Comparison of ENCODE assay signal across 8 mouse cellular contexts in the genomic region with DNA sequence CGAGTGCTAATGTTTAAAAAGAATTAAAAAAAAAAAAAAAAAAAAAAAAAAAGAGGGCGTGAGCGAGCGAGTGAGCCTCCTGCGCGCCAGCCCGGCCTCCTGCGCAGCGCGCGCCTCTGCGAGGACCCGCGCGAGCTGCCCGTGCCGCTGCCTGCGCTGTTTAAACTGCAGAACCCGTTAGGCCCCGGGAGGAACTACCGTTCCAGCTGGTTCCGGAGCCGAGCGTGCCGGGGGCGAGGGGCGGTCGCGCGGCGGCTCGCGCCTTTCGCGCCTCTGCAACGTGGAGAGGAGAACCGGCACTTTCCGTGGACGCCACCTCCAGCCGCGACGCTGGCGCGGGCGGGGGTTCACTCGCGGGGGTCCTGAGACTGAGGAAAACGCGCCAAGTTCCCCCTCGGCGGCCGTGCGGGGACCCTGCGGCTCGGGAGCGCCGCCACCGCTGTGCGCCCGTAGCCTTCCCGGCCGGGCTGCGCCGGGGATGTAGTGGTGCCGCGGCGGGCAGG. TPM values are rescaled to one million over a fixed set of nuclear protein-coding genes. Genes with fewer than 3 reads are reported as not detected.
DNase-seq lines count a peak whose midpoint lies in the region; ATAC-seq and TF ChIP-seq lines count a peak whose summit lies in the region.

A gene (plus strand): TSS at position 243 of the 503 bp plus-strand sequence.

- ATAC-seq in kidney, embryonic 15.5 days (replicated peaks; ENCODE audit: low FRiP score) = peak; percentile 57
- ATAC-seq in erythroid progenitor cell, adult 5-6 weeks (replicated peaks; ENCODE audit: low FRiP score, poor library complexity, severe bottlenecking) = peak; percentile 56
- peak; percentile 70 for ATAC-seq in midbrain, embryonic 12.5 days (ENCODE audit: low FRiP score, low read depth)
- peak; percentile 24 for ATAC-seq in stomach, postnatal 0 days (ENCODE audit: low FRiP score, low TSS enrichment)

- H3K4me3 ChIP-seq in kidney, embryonic 15.5 days (replicated peaks) = peak within 1 kb of the TSS; percentile 92
- H3K4me3 ChIP-seq in midbrain, embryonic 12.5 days = peak within 1 kb of the TSS; percentile 90
- H3K4me3 ChIP-seq in stomach, postnatal 0 days (ENCODE audit: low read depth, low read length) = peak within 1 kb of the TSS; percentile 89

- no peak for TF ChIP-seq CTCF in stomach, postnatal 0 days (IDR thresholded peaks at IDR 0.05; ENCODE audit: low read depth)

- no peak for DNase-seq in kidney, postnatal 25 days
- DNase-seq in adrenal gland, postnatal 25 days = peak; percentile 78
- DNase-seq in heart, postnatal 10 days = peak in 1 of 2 experiments; percentile 91
- peak in 1 of 2 experiments; percentile 74 for DNase-seq in left cerebral cortex, adult 18-20 months (ENCODE audit: low spot score in 2 of 2)
- DNase-seq in stomach, postnatal 0 days (ENCODE audit: low spot score) = no peak

- under 1% methylated on average over 67 of the region's 67 CpGs for WGBS in kidney, embryonic 15.5 days
- WGBS in midbrain, embryonic 12.5 days = under 1% methylated on average over 35 of the region's 67 CpGs
- WGBS in stomach, postnatal 0 days = under 1% methylated on average over 61 of the region's 67 CpGs

- no peaks in the 10 kb centered on the region for H3K9me3 ChIP-seq in kidney, embryonic 15.5 days (replicated peaks)
- no peaks in the 10 kb centered on the region for H3K9me3 ChIP-seq in midbrain, embryonic 12.5 days
- H3K9me3 ChIP-seq in stomach, postnatal 0 days (ENCODE audit: control insufficient read depth, low read length) = no peaks in the 10 kb centered on the region

- H3K27me3 ChIP-seq in kidney, embryonic 15.5 days = no peaks in the 10 kb centered on the region
- H3K27me3 ChIP-seq in midbrain, embryonic 12.5 days = no peaks in the 10 kb centered on the region
- H3K27me3 ChIP-seq in stomach, postnatal 0 days (ENCODE audit: control insufficient read depth, insufficient read depth, low read length) = no peaks in the 10 kb centered on the region

- H3K36me3 ChIP-seq in kidney, embryonic 15.5 days = peaks cover 1% of the 10 kb centered on the region; the same call in 1 of the 2 replicates
- no peaks in the 10 kb centered on the region for H3K36me3 ChIP-seq in midbrain, embryonic 12.5 days
- no peaks in the 10 kb centered on the region for H3K36me3 ChIP-seq in stomach, postnatal 0 days (ENCODE audit: control insufficient read depth, insufficient read depth, low read length)

- TF ChIP-seq EP300 in stomach, postnatal 0 days (optimal IDR thresholded peaks at IDR 0.05) = no peak

- H3K27ac ChIP-seq in kidney, embryonic 15.5 days = peak within 1 kb of the TSS; percentile 100
- peak within 1 kb of the TSS; percentile 97 for H3K27ac ChIP-seq in midbrain, embryonic 12.5 days (replicated peaks)
- peak within 1 kb of the TSS; percentile 99 for H3K27ac ChIP-seq in stomach, postnatal 0 days (replicated peaks)

- H3K4me1 ChIP-seq in kidney, embryonic 15.5 days = peaks cover 19% of the 10 kb centered on the region
- H3K4me1 ChIP-seq in midbrain, embryonic 12.5 days = peaks cover 19% of the 10 kb centered on the region
- H3K4me1 ChIP-seq in stomach, postnatal 0 days (replicated peaks; ENCODE audit: control insufficient read depth, insufficient read depth) = 0 out of 2 replicates have a peak, but pooled peaks cover 2% of the 10 kb centered on the region

- peak within 1 kb of the TSS; percentile 92 for H3K9ac ChIP-seq in kidney, embryonic 15.5 days
- H3K9ac ChIP-seq in midbrain, embryonic 12.5 days (replicated peaks) = peak within 1 kb of the TSS; percentile 93
- peak within 1 kb of the TSS; percentile 89 for H3K9ac ChIP-seq in stomach, postnatal 0 days (ENCODE audit: low read length)

- H3K4me2 ChIP-seq in kidney, embryonic 15.5 days = peak within 1 kb of the TSS; percentile 83
- peak within 1 kb of the TSS; percentile 79 for H3K4me2 ChIP-seq in midbrain, embryonic 12.5 days (replicated peaks)
- peak within 1 kb of the TSS; percentile 80 for H3K4me2 ChIP-seq in stomach, postnatal 0 days (replicated peaks; ENCODE audit: low read depth)

- intact Hi-C loops in heart, postnatal 10 days (cut with DNase I) = loop anchor here (5.0 kb wide), 1 partner anchor 259 kb away; no protein-coding TSS in a partner anchor

RNA-seq across cellular contexts. Expression of the gene that starts here (rescaled TPM):
- polyA plus RNA-seq in kidney, embryonic 15.5 days (2015; fragmentation: Nextera tagmentation; extraction: Ambion mirVana) = 90.5 and 108 TPM in 2 replicates
- 28.3 and 29.5 TPM in 2 replicates for total RNA-seq in adrenal gland, postnatal 25 days (2021)
- 111 and 118 TPM in 2 replicates for total RNA-seq in erythroid progenitor cell, adult 5-6 weeks (2015; ENCODE audit: low replicate concordance)
- total RNA-seq in erythroid progenitor cell, adult 5-6 weeks (2017; ENCODE audit: low replicate concordance) = 121 and 179 TPM in 2 replicates
- 10 to 100 TPM; 24.1 to 27.2 TPM for total RNA-seq in heart, postnatal 10 days (2021)
- total RNA-seq in left cerebral cortex, adult 18-20 months (2021) = 10 to 100 TPM; 24.1 to 26.1 TPM
- polyA plus RNA-seq in midbrain, embryonic 12.5 days (2016; fragmentation: Nextera tagmentation; extraction: Ambion mirVana) = 126 and 138 TPM in 2 replicates
- 28.6 and 41.9 TPM in 2 replicates for polyA plus RNA-seq in stomach, postnatal 0 days (2015; fragmentation: Nextera tagmentation; extraction: Ambion mirVana)
